Mouse (Mus musculus): ENCODE results near the gene Aff3. TPM values are rescaled to one million over a fixed set of nuclear protein-coding genes. Genes with fewer than 3 reads are reported as not detected.

The Aff3 gene
- polyA plus RNA-seq, 1 experiment from 2014 or later = 1.9 TPM

DNA sequence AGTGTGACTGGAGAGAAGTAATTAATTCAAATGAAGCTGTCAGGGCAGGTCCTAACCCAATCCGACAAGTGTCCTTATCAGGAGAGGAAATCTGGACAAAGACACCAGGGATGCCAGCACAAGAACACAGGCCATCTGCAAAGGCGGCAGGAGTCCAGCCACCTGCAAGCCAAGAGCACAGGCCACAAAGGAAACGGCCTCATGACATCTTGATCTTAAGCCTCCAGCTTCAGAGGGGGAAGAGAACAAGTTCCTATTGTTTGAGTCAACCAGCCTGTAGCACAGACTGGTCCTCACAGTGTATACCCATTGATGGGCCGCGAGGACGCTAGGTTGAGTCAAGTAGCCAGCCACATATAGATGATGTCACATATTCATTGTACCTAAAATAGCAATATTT lies 111.7 kb downstream of the Aff3 start:
- Histone ChIP-seq H3K36me3 (ENCODE audit: control insufficient read depth, insufficient read depth, low read length) (no peaks in the 10 kb centered on the region), H3K4me1 (replicated peaks; ENCODE audit: control insufficient read depth, insufficient read depth) (no peaks in the 10 kb centered on the region), H3K27me3 (ENCODE audit: control insufficient read depth, insufficient read depth, low read length) (no peaks in the 10 kb centered on the region), H3K4me3 (ENCODE audit: low read depth, low read length) (no peak overlapping the region), H3K4me2 (replicated peaks; ENCODE audit: low read depth) (no peak overlapping the region), H3K9ac (ENCODE audit: low read length) (no peak overlapping the region), H3K9me3 (ENCODE audit: control insufficient read depth, low read length) (no peaks in the 10 kb centered on the region), H3K27ac (replicated peaks) (no peak overlapping the region)
- no peak for TF ChIP-seq CTCF (IDR thresholded peaks at IDR 0.05; ENCODE audit: low read depth)
- TF ChIP-seq EP300 (optimal IDR thresholded peaks at IDR 0.05) = no peak
- ATAC-seq (ENCODE audit: low FRiP score, low TSS enrichment) = no peak
- WGBS = 75% methylated on average over 6 of the region's 6 CpGs
- no peak for DNase-seq (ENCODE audit: low spot score)

DNA sequence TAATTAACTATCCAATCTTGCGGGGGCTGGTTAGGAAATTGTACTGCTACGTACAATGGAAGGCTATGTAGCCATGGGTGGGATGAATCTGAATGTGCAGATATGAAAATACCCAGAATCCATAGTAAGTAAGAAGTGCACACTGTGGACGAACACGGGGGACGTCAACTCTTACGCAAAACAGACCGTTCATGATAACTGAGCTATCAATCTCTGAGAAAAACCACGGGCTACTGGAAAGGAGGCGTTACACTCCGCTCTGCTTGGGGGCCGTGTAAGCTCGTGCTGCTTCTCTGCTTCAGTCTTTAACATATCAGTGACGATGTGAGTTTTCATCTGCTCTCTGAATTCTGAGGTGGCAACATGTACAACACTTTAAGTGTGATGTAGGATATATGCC lies 114.2 kb downstream of the Aff3 start:
- H3K9me3 ChIP-seq (ENCODE audit: control insufficient read depth, low read length) = no peaks in the 10 kb centered on the region
- TF ChIP-seq EP300 (optimal IDR thresholded peaks at IDR 0.05) (no peak), CTCF (IDR thresholded peaks at IDR 0.05; ENCODE audit: low read depth) (no peak)
- no peak for DNase-seq (ENCODE audit: low spot score)
- no peaks in the 10 kb centered on the region for H3K36me3 ChIP-seq (ENCODE audit: control insufficient read depth, insufficient read depth, low read length)
- H3K4me1 ChIP-seq (replicated peaks; ENCODE audit: control insufficient read depth, insufficient read depth) = 0 out of 2 replicates have a peak, but pooled peaks cover 2% of the 10 kb centered on the region
- no peak overlapping the region for H3K9ac ChIP-seq (ENCODE audit: low read length)
- no peak overlapping the region for H3K27ac ChIP-seq (replicated peaks)
- no peak for ATAC-seq (ENCODE audit: low FRiP score, low TSS enrichment)
- WGBS = 77% methylated on average over 13 of the region's 13 CpGs
- no peak overlapping the region for H3K4me2 ChIP-seq (replicated peaks; ENCODE audit: low read depth)
- no peaks in the 10 kb centered on the region for H3K27me3 ChIP-seq (ENCODE audit: control insufficient read depth, insufficient read depth, low read length)
- H3K4me3 ChIP-seq (ENCODE audit: low read depth, low read length) = no peak overlapping the region

DNA sequence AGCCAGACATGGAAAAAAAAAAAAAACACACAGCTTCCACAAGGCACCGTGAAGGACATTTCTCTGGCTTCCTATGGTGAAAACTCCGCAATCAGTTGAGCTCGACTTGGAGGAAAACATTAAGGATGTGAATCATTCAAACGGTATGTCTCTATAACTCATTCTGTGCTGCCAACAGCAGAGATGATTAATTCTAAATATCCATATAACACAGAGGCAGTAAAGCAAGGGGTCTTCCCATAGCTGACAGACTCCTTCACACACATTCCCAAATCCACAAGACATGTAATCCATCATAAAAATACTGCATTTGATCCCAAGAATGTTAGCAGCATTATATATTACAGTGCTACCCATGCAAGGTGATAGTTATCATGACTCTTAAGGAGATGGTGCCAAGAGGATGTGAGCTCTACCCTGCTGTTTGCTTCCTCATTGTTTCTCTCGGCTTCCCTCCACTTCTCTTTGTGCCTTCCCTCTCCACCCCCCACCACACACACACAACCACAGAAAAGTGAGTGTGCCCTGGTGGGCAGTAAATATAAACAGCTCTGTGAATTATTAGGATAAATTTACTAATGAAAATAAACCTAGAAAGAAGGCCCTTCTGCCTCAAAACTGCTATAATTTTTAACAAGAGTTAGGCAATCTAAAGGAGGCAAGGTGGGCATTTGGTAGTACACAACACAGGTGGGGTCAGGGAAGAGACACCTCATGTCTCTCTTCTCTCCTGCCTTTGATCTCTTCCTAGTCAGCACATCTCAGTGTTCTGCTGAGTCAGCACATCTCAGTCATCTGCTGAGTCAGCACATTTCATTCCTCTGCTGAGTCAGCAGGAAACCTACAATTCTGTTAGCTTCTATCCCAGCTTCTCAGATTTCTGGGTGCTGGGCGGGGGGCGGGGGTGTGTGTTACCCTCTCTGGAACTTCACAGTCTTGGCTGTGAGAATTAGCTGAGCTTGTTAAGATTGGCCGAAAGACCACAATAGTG lies 115.8 kb downstream of the Aff3 start:
- no peak for TF ChIP-seq EP300 (optimal IDR thresholded peaks at IDR 0.05)
- TF ChIP-seq CTCF (IDR thresholded peaks at IDR 0.05; ENCODE audit: low read depth) = no peak
- WGBS = 55% methylated on average over 8 of the region's 8 CpGs
- DNase-seq (ENCODE audit: low spot score) = no peak

GRCm38 (mm10) chr1:38547685-38548084 lies 117.1 kb downstream of the Aff3 start:
- no peak for DNase-seq (ENCODE audit: low spot score)
- 0 out of 2 replicates have a peak, but pooled peaks cover 2% of the 10 kb centered on the region for H3K4me1 ChIP-seq (replicated peaks; ENCODE audit: control insufficient read depth, insufficient read depth)
- no peaks in the 10 kb centered on the region for H3K27me3 ChIP-seq (ENCODE audit: control insufficient read depth, insufficient read depth, low read length)
- 0 out of 2 replicates have a peak, but pooled peaks have one; percentile 18 for ATAC-seq (ENCODE audit: low FRiP score, low TSS enrichment)
- 83% methylated on average over 9 of the region's 9 CpGs for WGBS
- H3K9ac ChIP-seq (ENCODE audit: low read length) = no peak overlapping the region
- no peak for TF ChIP-seq EP300 (optimal IDR thresholded peaks at IDR 0.05)
- TF ChIP-seq CTCF (IDR thresholded peaks at IDR 0.05; ENCODE audit: low read depth) = no peak
- H3K9me3 ChIP-seq (ENCODE audit: control insufficient read depth, low read length) = no peaks in the 10 kb centered on the region
- H3K36me3 ChIP-seq (ENCODE audit: control insufficient read depth, insufficient read depth, low read length) = no peaks in the 10 kb centered on the region
- no peak overlapping the region for H3K4me3 ChIP-seq (ENCODE audit: low read depth, low read length)
- H3K4me2 ChIP-seq (replicated peaks; ENCODE audit: low read depth) = no peak overlapping the region
- H3K27ac ChIP-seq (replicated peaks) = no peak overlapping the region

More for the DNA sequence above, 115.8 kb downstream of the Aff3 start:
- Histone ChIP-seq H3K9ac (ENCODE audit: low read length) (no peak overlapping the region), H3K27ac (replicated peaks) (no peak overlapping the region), H3K4me3 (ENCODE audit: low read depth, low read length) (no peak overlapping the region), H3K9me3 (ENCODE audit: control insufficient read depth, low read length) (no peaks in the 10 kb centered on the region), H3K27me3 (ENCODE audit: control insufficient read depth, insufficient read depth, low read length) (no peaks in the 10 kb centered on the region), H3K36me3 (ENCODE audit: control insufficient read depth, insufficient read depth, low read length) (no peaks in the 10 kb centered on the region), H3K4me2 (replicated peaks; ENCODE audit: low read depth) (no peak overlapping the region), H3K4me1 (replicated peaks; ENCODE audit: control insufficient read depth, insufficient read depth) (0 out of 2 replicates have a peak, but pooled peaks cover 2% of the 10 kb centered on the region)
- ATAC-seq (ENCODE audit: low FRiP score, low TSS enrichment) = no peak

DNA sequence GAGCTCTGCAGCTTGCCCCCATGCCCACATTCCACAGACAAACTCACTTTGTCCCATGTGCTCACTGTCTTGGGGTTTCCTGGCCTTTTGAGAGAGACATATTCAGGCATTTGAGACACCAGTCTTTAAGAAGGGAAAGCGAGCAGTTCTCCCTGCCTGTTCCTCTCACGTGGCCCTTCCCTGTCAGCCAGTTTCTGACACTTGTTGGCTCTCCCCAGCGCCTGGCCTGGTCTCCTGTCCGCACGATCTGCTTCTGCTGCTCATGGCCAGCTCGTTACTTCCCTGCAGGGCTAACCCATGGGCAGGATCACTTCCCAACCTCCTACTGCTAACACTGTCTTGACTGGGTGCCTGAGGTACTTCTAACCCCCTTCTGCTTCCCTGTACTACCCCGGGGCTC lies 118.1 kb downstream of the Aff3 start:
- H3K9me3 ChIP-seq (ENCODE audit: control insufficient read depth, low read length) = no peaks in the 10 kb centered on the region
- no peak overlapping the region for H3K27ac ChIP-seq (replicated peaks)
- DNase-seq (ENCODE audit: low spot score) (no peak), ATAC-seq (ENCODE audit: low FRiP score, low TSS enrichment) (no peak)
- 0 out of 2 replicates have a peak, but pooled peaks cover 2% of the 10 kb centered on the region for H3K4me1 ChIP-seq (replicated peaks; ENCODE audit: control insufficient read depth, insufficient read depth)
- no peaks in the 10 kb centered on the region for H3K36me3 ChIP-seq (ENCODE audit: control insufficient read depth, insufficient read depth, low read length)
- H3K4me2 ChIP-seq (replicated peaks; ENCODE audit: low read depth) = no peak overlapping the region
- TF ChIP-seq EP300 (optimal IDR thresholded peaks at IDR 0.05) (no peak), CTCF (IDR thresholded peaks at IDR 0.05; ENCODE audit: low read depth) (no peak)
- H3K4me3 ChIP-seq (ENCODE audit: low read depth, low read length) = no peak overlapping the region
- 63% methylated on average over 7 of the region's 7 CpGs for WGBS
- H3K9ac ChIP-seq (ENCODE audit: low read length) = no peak overlapping the region
- no peaks in the 10 kb centered on the region for H3K27me3 ChIP-seq (ENCODE audit: control insufficient read depth, insufficient read depth, low read length)

Measured in stomach, postnatal 0 days (tissue).